Mouse (Mus musculus) heart, embryonic 14.5 days (tissue): Measurements from ENCODE around the gene Rtn4. TPM values are rescaled to one million over a fixed set of nuclear protein-coding genes. Genes with fewer than 3 reads are reported as not detected.
"Not testable (repeated sequence)": the region's sequence is repeated elsewhere in the genome, so short reads cannot be mapped to it uniquely, and the experiment has no call there.

Experiments
- ATAC-seq: fragments of 200-750 bp; cut with Nextera tagmentation; 2 replicates; pipeline ENCODE4 v1.8.0; 2017; ENCODE audit warnings: low read depth, moderate TSS enrichment; ENCODE audit not compliant: insufficient number of reproducible peaks, insufficient read depth, low FRiP score
- H3K27ac ChIP-seq, 2 experiments: fragments of 200-500 bp in 1 of 2; fragments of 300-500 bp in 1 of 2; sonication (generic) in 1 of 2; replicated peaks in 1 of 2; 2 replicates each; pipeline ENCODE4 v1.5.1; 2012 to 2014; ENCODE audit warnings: low read depth in 2 of 2, low read length in 2 of 2, control low read depth in 1 of 2, mild to moderate bottlenecking in 1 of 2, mixed read lengths in 1 of 2; ENCODE audit not compliant: control insufficient read depth in 1 of 2, insufficient read depth in 1 of 2
- H3K27me3 ChIP-seq: fragments of 300-500 bp; sonication (generic); 2 replicates; pipeline ENCODE4 v1.6.1; 2014; ENCODE audit warnings: mild to moderate bottlenecking, low read length, control low read depth; ENCODE audit not compliant: control insufficient read depth, insufficient read depth
- H3K36me3 ChIP-seq: fragments of 300-500 bp; sonication (generic); 2 replicates; pipeline ENCODE4 v1.6.1; 2014; ENCODE audit warnings: mild to moderate bottlenecking, control low read depth, low read length, mixed read lengths; ENCODE audit not compliant: control insufficient read depth, insufficient read depth
- H3K4me1 ChIP-seq, 2 experiments: fragments of 200-500 bp in 1 of 2; fragments of 300-500 bp in 1 of 2; sonication (generic) in 1 of 2; 2 replicates each; pipeline ENCODE4 v1.6.1; 2012 to 2014; ENCODE audit warnings: low read length in 2 of 2, control low read depth in 1 of 2, mixed read lengths in 1 of 2; ENCODE audit not compliant: control insufficient read depth in 2 of 2, insufficient read depth in 2 of 2
- H3K4me2 ChIP-seq: fragments of 300-500 bp; sonication (generic); 2 replicates; pipeline ENCODE4 v1.6.1; 2014; ENCODE audit warnings: mild to moderate bottlenecking, low read length
- H3K4me3 ChIP-seq, 2 experiments: fragments of 200-500 bp in 1 of 2; fragments of 300-500 bp in 1 of 2; sonication (generic) in 1 of 2; 2 replicates each; pipeline ENCODE4 v1.5.1; 2012 to 2014; ENCODE audit warnings: low read length in 2 of 2, mild to moderate bottlenecking in 2 of 2, control low read depth in 1 of 2, low read depth in 1 of 2, moderate library complexity in 1 of 2; ENCODE audit not compliant: control insufficient read depth in 1 of 2, insufficient read depth in 1 of 2
- H3K9ac ChIP-seq: fragments of 300-500 bp; sonication (generic); 2 replicates; pipeline ENCODE4 v1.6.1; 2014; ENCODE audit warnings: mild to moderate bottlenecking, low read length
- H3K9me3 ChIP-seq: fragments of 300-500 bp; sonication (generic); 2 replicates; pipeline ENCODE4 v1.6.1; 2016; ENCODE audit warnings: low read length, control low read depth; ENCODE audit not compliant: control insufficient read depth
- WGBS: fragments of 180-500 bp; shearing (Covaris S2); extraction: QIAGEN DNeasy Blood & Tissue Kit; methylation state at CpG from one replicate; pipeline ENCODE4 v1.1.7; 2014; 5-methylcytosine and 5-hydroxymethylcytosine counted together
- polyA plus RNA-seq: library from polyadenylated mRNA; unstranded; fragments of >200 nt; fragmentation: Nextera tagmentation; extraction: Ambion mirVana; gene quantifications from 2 replicates; pipeline ENCODE4 v1.2.1, GENCODE M21; 2014

Gene Rtn4
- polyA plus RNA-seq, 1 experiment from 2014 or later = 68.3 TPM

DNA sequence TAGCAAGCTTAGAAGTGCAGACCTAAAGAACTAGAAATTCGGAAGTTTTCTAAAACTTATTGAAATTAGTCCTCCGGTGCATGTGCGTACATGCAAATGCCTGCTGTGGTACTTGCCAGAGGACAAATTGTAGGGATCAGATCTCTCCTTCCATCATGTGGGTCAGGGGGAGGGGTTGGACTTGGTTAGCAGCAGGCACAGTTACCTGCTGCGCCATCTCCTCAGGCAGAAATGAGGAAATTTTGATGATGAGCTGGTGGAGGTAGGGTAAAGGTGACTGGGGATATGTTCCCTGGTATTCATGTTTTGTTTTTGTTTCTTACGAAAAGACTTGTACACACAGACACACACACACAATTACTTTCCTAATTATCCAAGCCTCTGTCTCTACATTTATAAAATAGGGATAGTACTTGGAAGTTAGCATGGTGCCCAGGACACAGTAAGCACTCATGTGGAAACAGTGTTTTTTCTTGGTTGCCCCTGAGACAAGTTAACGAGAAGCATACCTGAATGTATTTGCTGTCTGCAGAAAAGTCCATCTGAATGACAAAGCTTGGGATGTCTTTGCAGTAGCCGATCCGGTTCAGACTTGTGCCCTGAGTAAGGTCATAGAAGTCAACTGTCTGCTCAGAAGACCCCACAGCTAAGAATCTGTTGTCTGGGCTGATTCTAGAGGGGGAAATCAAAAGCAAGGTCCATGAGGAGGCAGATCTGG is 56.2 kb downstream of the Rtn4 start:
- no peaks in the 10 kb centered on the region for H3K9me3 ChIP-seq
- H3K4me3 ChIP-seq = no peak overlapping the region
- H3K4me2 ChIP-seq = no peak overlapping the region
- H3K36me3 ChIP-seq = peaks cover 31% of the 10 kb centered on the region
- ATAC-seq = no peak
- no peak overlapping the region for H3K27ac ChIP-seq
- H3K27me3 ChIP-seq = no peaks in the 10 kb centered on the region
- H3K4me1 ChIP-seq = peaks cover 0 to 2% of the 10 kb centered on the region in 2 experiments; a peak in 1 of 4 replicates
- 91% methylated on average over 8 of the region's 8 CpGs for WGBS
- no peak overlapping the region for H3K9ac ChIP-seq

DNA sequence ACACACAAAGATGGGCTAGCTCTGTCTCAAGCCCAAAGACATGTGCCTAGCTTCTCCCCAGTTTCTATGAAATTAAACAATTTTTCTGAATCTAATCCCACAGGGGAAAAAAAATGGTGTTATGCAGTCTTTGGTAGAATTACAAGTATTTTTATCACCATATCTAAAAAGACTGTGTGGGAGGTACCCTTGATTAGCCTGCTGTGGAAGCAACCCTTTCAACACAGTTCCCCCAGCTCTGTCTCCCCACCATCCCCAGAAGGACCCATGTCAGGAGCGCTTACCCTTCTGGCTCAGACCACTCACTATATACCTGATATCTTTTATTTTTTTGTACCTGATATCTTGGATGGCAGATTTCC is 56.7 kb downstream of the Rtn4 start:
- Histone ChIP-seq H3K4me3 (no peak overlapping the region), H3K9me3 (no peaks in the 10 kb centered on the region), H3K4me1 (peaks cover 0 to 2% of the 10 kb centered on the region in 2 experiments; a peak in 1 of 4 replicates), H3K9ac (no peak overlapping the region), H3K36me3 (peaks cover 26% of the 10 kb centered on the region), H3K27me3 (no peaks in the 10 kb centered on the region), H3K4me2 (no peak overlapping the region), H3K27ac (no peak overlapping the region)
- WGBS = 79% methylated on average over 1 of the region's 1 CpGs
- ATAC-seq = no peak

DNA sequence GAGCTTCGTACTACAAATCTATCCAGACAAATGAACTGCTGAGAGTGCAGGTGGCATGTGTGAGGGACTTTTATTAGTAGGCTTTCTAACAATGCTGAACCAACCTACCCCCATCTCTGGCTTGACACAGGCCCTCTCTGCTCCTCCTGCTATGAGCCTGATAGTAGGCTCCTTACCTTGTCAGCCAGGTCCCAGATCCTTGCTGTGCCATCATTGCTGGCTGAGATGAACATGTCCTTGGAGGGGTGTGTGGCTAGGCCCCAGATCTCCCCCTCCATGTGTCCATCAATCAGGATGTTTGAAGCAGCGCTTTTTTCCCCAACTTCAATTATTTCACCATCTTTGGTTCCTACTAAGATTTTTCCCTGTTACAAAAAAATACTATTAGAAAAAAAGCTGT is 58.3 kb downstream of the Rtn4 start:
- WGBS = 92% methylated on average over 2 of the region's 2 CpGs
- Histone ChIP-seq H3K36me3 (peaks cover 17% of the 10 kb centered on the region), H3K27me3 (no peaks in the 10 kb centered on the region), H3K9ac (no peak overlapping the region), H3K27ac (no peak overlapping the region), H3K4me2 (no peak overlapping the region), H3K4me3 (no peak overlapping the region), H3K9me3 (no peaks in the 10 kb centered on the region), H3K4me1 (peaks cover 0 to 2% of the 10 kb centered on the region in 2 experiments; a peak in 1 of 4 replicates)
- no peak for ATAC-seq

DNA sequence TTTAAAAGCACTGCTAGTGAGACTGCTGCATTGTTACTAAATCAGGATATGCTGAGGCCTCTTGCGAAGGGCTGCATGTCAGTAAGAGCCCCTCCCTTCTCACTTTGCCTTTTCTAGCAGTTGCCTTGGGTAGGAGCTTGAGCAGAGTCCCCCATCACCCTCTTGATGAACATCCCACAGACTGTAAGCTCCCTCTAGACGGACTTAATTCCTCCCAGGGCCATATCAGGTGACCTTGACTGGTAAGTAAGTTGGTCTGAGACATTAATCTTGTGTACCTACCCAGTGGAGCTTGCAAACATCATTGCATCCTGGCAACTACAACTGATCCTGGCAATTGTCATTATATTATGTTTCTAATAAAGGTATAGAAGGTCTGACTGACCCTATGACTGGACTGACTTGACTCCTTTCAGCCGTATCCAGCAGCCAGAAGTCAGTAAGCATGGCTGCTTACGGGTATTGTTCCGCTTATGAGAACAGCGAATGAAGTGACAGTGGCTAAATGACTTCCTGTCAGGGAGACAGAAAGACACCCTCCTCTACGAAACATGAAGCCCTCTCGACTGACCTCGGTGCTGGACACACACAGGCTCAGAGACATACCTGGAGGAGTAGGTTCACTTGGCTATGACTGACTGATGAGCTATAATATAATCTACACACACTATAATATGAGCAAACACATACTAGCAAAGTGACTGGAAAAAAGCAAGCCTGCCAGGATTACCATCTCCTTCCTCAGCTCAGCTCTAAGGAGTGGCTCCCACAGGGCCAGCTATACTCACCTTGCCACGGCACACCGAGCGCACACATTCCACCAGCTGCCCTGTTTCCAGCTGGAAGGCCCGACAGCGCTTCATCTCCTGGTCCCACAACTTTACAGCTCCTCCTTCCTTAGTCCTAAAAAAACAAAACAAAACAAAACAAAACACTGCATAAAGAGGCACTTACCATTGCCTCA is 59.2 kb downstream of the Rtn4 start:
- H3K9me3 ChIP-seq = no peaks in the 10 kb centered on the region
- 81% methylated on average over 14 of the region's 14 CpGs for WGBS
- H3K4me2 ChIP-seq = no peak overlapping the region
- no peak overlapping the region for H3K27ac ChIP-seq
- H3K4me1 ChIP-seq = peaks cover 2 to 3% of the 10 kb centered on the region in 2 experiments
- H3K4me3 ChIP-seq = no peak overlapping the region
- ATAC-seq = no peak
- no peaks in the 10 kb centered on the region for H3K27me3 ChIP-seq
- H3K9ac ChIP-seq = no peak overlapping the region
- H3K36me3 ChIP-seq = peaks cover 7% of the 10 kb centered on the region

DNA sequence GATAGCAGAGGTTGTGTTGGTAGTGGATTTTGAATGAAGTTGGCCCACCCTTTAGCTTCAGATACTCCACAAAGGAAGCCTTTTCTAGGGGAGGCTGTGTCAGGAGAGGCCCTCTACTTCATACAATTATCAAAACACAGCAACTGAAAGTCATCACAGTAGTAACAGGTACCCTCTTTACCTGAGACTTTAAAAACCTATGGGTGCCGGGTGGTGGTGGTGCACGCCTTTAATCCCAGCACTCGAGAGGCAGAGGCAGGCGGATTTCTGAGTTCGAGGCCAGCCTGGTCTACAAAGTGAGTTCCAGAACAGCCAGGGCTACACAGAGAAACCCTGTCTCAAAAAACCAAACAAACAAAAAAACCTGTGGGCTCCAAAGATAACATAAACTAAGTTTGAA is 63.3 kb downstream of the Rtn4 start:
- H3K4me3 ChIP-seq, H3K4me1 ChIP-seq, H3K9ac ChIP-seq, H3K36me3 ChIP-seq, H3K27me3 ChIP-seq, ATAC-seq, H3K4me2 ChIP-seq, H3K27ac ChIP-seq, H3K9me3 ChIP-seq: not testable (repeated sequence)
- WGBS = 87% methylated on average over 5 of the region's 5 CpGs

DNA sequence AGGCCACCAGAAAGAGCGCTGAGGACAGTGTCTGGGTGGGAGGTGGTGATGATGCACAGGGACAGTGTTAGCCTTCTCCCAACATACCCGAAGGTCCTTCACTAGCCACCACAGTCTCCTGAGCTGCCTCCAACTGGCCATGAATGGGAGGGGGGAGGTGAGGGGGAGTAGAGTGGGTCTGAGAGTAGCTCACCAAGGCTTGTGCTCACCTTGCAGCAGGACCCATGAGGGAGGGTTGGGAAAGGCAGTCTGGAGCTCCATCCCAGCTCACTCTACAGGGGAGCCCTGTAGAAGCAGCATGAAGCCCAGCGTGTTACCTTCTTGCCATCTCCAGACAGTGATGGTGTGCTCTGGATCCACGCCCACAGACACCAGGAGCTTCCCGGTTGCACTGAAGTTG is 65.9 kb downstream of the Rtn4 start:
- H3K27me3 ChIP-seq = no peaks in the 10 kb centered on the region
- H3K36me3 ChIP-seq = no peaks in the 10 kb centered on the region
- H3K4me3 ChIP-seq = no peak overlapping the region
- H3K9me3 ChIP-seq = no peaks in the 10 kb centered on the region
- H3K27ac ChIP-seq = no peak overlapping the region
- ATAC-seq = no peak
- H3K4me2 ChIP-seq = no peak overlapping the region
- H3K9ac ChIP-seq = no peak overlapping the region
- peaks cover 4 to 6% of the 10 kb centered on the region in 2 experiments for H3K4me1 ChIP-seq
- 80% methylated on average over 5 of the region's 5 CpGs for WGBS

DNA sequence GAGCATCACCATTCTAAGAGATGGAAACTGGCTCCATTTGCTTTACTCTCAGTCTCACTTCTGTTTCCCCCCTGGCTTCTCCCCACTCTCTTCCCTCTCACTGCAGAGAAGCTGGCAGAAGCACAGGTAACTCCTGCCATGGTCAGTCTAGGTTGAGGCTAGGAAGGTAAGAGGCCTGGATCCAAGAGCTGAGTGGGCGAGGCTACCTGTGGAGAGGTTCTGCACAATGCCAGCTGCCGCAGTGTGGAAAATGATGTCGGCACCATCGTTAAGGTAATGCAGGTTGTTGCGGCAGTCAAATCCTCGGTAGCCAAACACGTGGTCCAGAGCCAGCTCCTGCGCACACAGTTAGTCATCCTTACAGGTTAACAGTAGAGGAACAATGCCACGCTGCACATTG is 68.6 kb downstream of the Rtn4 start:
- WGBS = 93% methylated on average over 9 of the region's 9 CpGs

More for the DNA sequence above, 68.6 kb downstream of the Rtn4 start:
- Histone ChIP-seq H3K4me2 (no peak overlapping the region), H3K9ac (no peak overlapping the region), H3K9me3 (no peaks in the 10 kb centered on the region), H3K27me3 (no peaks in the 10 kb centered on the region), H3K4me3 (no peak overlapping the region), H3K4me1 (peaks cover 4 to 6% of the 10 kb centered on the region in 2 experiments), H3K36me3 (no peaks in the 10 kb centered on the region), H3K27ac (no peak overlapping the region)
- no peak for ATAC-seq
